Mouse (Mus musculus) adrenal gland, postnatal 0 days (tissue): Measurements from ENCODE around the gene Cst8. TPM values are rescaled to one million over a fixed set of nuclear protein-coding genes. Genes with fewer than 3 reads are reported as not detected.

ENCODE experiments used
- polyA plus RNA-seq: library from polyadenylated mRNA; unstranded; fragments of >200 nt; fragmentation: Nextera tagmentation; extraction: Ambion mirVana; gene quantifications from 2 replicates; pipeline ENCODE4 v1.2.1, GENCODE M21; 2015

Gene Cst8
- polyA plus RNA-seq: 187 and 218 TPM in 2 replicates

DNA sequence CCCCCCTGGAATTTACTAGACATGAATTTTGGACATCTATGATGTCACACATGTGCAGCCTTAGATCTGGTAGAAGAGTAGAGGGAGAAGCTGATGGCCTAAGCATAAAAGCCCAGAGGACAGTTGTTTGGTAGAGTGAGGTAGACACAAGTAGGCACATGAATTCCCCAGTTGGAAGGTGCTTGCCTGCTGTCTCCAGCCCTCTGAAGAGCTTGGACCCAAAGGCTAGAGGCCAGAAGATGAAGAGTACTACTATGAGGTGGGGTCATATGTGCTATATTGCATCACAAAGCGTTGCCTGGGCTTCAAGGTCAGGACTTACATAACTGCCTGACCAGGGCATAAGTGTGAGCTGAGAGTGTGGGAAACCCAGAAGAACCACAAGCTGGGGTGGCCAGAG lies at the start of gene Cst8:
TSS of gene Cst8 (plus strand) at position 301 of the 400 bp plus-strand sequence.

GRCm38 (mm10) chr2:148750058-148750457 lies 48.5 kb upstream of the Cst8 start, which contains the start of gene Cstl1:
Gene Cstl1 (plus strand): TSS chr2:148750358.

DNA sequence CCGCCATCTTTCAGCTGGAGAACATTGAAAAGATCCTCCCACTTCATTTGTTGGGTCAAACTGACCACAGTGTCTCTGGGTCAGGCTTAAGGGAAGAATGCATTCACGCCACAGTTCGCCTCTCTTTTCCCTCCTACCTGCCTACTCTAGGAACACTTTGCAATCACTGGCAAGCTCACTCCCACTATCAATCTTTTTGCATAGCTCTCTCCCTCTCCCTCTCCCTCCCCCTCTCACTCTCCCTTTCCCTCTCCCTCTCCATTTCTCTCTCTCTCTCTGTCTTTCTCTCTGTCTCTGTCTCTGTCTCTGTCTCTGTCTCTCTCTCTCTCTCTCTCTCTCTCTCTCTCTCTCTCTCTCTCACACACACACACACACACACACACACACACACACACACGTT lies 27.2 kb upstream of the Cst8 start, which contains the start of gene Cst11:
TSS of gene Cst11 (minus strand) at position 101 of the 400 bp plus-strand sequence.

DNA sequence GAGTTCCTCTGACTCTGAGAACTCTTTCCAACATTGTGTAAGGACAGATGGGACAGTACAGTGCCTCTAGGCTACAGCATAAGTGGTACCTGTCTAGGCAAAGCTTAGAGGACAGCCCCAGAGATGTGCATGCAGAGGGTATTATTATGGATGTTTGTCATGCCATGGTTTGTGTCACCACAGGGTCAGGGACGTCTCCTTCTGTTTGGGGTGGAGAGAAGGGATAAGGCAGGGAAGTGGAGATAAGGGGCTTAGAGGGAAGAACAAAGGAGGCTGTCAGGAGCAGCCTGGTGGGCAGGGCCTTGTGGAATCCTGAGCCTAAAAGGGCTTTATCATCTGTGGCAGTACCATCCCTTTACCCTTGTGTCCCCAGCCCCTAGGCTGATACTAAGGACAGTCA lies 16.9 kb upstream of the Cst8 start, which contains the start of gene 8030411F24Rik:
TSS of gene 8030411F24Rik (plus strand) at position 301 of the 400 bp plus-strand sequence.

DNA sequence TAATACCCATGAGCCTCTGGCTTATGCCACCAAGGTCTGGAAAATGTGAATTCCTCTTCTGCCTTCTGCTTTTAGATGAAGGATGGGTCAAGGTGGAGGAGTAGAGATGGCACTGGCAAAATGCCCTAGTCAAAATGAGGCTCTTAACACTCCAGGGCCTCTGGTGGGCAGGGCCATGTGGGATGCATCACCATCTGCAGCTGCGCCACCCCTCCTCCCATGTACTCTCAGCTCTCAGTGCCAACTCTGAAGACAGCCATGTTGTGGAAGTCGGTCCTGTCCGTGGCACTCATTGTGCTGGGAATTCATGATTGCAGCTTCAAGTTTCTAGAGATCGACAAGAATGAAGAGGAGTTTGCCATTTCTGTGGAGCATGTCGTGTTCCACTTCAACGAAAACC lies 9.4 kb upstream of the Cst8 start, which contains the start of gene Cst12:
TSS of gene Cst12 (plus strand) at position 220 of the 400 bp plus-strand sequence.

GRCm38 (mm10) chr2:148819909-148820308 lies 21.3 kb downstream of the Cst8 start, which contains the start of gene Cst13:
Gene Cst13 (plus strand): TSS chr2:148820081.

DNA sequence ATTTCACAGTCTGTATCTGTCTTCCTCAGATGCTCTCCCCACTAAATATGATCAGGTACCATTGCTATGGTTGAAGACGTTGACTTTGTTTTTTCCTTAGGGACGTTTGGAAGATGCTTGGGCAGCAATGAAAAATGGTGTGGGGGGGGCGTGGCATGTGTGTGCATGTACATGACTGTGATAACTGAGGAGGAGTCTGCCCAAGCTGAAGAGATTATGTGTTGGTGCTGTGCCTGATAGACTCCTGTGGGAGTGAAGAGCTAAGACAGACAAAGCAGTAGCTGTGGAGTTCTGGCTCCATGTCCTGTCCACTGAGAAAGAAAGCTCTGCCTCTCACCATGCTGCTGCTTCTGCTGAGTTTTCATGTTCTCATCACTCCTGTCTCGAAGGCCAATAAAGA lies 36.3 kb downstream of the Cst8 start, which contains the start of gene Cst9:
TSS of gene Cst9 (plus strand) at position 236 of the 400 bp plus-strand sequence.

Other genes with a start within 250 kb of the Cst8 start
- 63.8 and 76.5 TPM in 2 replicates for gene Nxt1, start 126.2 kb upstream of the Cst8 start, polyA plus RNA-seq
- gene Gzf1, start 117.8 kb upstream of the Cst8 start, polyA plus RNA-seq: 12.0 and 20.5 TPM in 2 replicates
- 8.1 and 18.7 TPM in 2 replicates for gene Napb, start 66.3 kb upstream of the Cst8 start, polyA plus RNA-seq
- not detected in 2 replicates for gene Cstl1, start 48.4 kb upstream of the Cst8 start, polyA plus RNA-seq
- 0.47 TPM in 1 of 2 replicates, not detected in the other for gene Cst11, start 27.3 kb upstream of the Cst8 start, polyA plus RNA-seq
- not detected in 2 replicates for gene 8030411F24Rik, start 16.8 kb upstream of the Cst8 start, polyA plus RNA-seq
- 0.28 and 0.68 TPM in 2 replicates for gene Cst12, start 9.4 kb upstream of the Cst8 start, polyA plus RNA-seq
- gene Cst13, start 21.3 kb downstream of the Cst8 start, polyA plus RNA-seq: 0.18 and 0.44 TPM in 2 replicates
- gene Cst9, start 36.4 kb downstream of the Cst8 start, polyA plus RNA-seq: 0.28 TPM in 1 of 2 replicates, not detected in the other
- gene 9230104L09Rik, start 66.3 kb downstream of the Cst8 start, polyA plus RNA-seq: 9.3 and 20.3 TPM in 2 replicates
- gene Cst3, start 76.9 kb downstream of the Cst8 start, polyA plus RNA-seq: 1,541 and 1,932 TPM in 2 replicates
- not detected in 2 replicates for gene Gm1330, start 204.5 kb downstream of the Cst8 start, polyA plus RNA-seq
- gene Gm10750, start 218.5 kb downstream of the Cst8 start, polyA plus RNA-seq: not detected in 2 replicates